Mouse (Mus musculus) testis, adult 2 months (tissue): ENCODE results near the gene Urad.
A peak's percentile ranks its signal among the peaks of the same experiment; 100 is the strongest.

Experiments
- CTCF ChIP-seq: fragments of 200-500 bp; IDR thresholded peaks from 2 replicates; pipeline ENCODE4 v1.5.1; 2012; ENCODE audit warnings: low read depth, mild to moderate bottlenecking, inconsistent platforms, low read length, moderate library complexity; ENCODE audit not compliant: control insufficient read depth, insufficient read depth, insufficient replicate concordance
- POLR2A ChIP-seq: fragments of 200-500 bp; IDR thresholded peaks from 2 replicates; pipeline ENCODE4 v1.6.1; 2012; ENCODE audit warnings: low read depth, mild to moderate bottlenecking, inconsistent platforms, low read length, moderate library complexity; ENCODE audit not compliant: control insufficient read depth

- TF ChIP-seq POLR2A (no peak), CTCF (peak; percentile 71; the same call in 1 of the 2 replicates)
Measured at GRCm38 (mm10) chr5:147327636-147328035, 5.4 kb upstream of the Urad start.
